Mouse (Mus musculus) monocyte, adult 5-6 weeks (primary cell): ENCODE measurements around the gene Tex45. TPM values are rescaled to one million over a fixed set of nuclear protein-coding genes. Genes with fewer than 3 reads are reported as not detected.
A peak's percentile ranks its signal among the peaks of the same experiment; 100 is the strongest.

Experiments
- ATAC-seq: fragments of 153-309, 156-312 bp; replicated peaks from 2 replicates; pipeline ENCODE4 v1.8.0; 2017; ENCODE audit warnings: mild to moderate bottlenecking; ENCODE audit not compliant: low TSS enrichment, insufficient number of reproducible peaks, severe bottlenecking, poor library complexity, low FRiP score
- total RNA-seq: library from RNA; stranded (forward); fragments of 200-1000, 200-491, 200-594 nt; gene quantifications from 3 replicates; pipeline ENCODE4 v1.2.3, GENCODE M21; 2017

Tex45 gene
- total RNA-seq, 1 experiment from 2014 or later = 0.29 TPM

DNA sequence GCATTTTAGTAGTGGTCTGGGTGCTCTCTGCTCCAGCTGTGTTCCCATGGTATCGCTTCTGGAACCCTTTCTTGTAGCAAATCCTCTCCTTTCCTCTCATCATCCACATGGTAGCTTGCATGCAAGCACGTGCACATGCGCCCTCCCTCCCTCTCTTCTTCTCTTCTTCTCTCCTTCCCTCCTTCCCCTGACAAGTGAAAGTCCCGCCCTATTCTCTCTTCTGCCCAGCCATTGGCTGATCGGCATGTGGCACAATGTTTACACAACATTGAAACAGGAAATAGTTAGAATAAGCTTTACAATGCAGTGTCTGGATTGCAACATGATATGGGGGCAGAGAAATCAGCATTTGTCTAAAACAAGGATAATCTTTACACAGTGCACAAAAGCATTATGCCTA, 10.9 kb downstream of the Tex45 start:
- ATAC-seq = peak; percentile 75

- no peak for ATAC-seq
Observed at GRCm38 (mm10) chr8:3482240-3482740, 11.6 kb downstream of the Tex45 start.

DNA sequence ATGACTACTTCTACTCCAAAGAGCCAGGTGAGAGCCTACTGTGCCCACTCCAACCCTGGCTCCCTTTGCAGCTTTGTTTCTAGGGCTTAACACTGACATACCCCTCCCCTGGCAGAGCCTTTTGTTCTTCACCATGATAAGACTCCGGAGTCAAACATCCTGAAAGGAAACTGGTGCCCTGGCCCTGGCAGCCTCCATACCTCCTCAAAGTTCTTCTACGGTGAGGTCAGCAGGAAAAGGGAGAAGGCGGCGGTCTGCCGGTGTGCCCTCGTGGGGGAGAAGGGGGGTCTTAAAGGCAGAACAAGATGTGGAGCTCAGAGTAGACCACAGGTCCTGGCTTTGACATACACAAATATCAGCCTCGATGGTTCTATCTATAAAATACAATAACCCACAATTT, 12.9 kb downstream of the Tex45 start:
- no peak for ATAC-seq

DNA sequence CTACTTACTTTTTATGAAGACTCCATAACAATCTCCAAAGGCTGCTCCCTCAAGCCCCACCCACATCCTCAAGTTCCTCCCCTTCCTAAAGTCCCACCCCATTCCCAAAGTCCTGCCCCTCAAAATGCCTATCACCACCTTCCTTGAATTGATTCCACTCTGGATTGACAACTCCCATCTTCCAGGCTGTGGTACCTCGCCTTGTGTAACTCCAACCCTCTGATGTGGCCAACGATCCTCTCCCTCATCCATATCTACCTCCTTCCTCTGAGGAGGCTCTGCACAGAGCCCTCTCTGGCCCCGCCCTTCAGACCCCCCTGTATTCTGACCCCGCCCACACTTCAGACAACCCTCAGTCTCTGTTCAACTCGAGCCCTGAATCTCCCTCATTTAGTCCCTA, 14.5 kb downstream of the Tex45 start:
- no peak for ATAC-seq

GRCm38 (mm10) chr8:3492901-3493844, 22.5 kb downstream of the Tex45 start, which contains the start of gene Zfp358:
TSS of gene Zfp358 (plus strand) at chr8:3493138.
- peak; percentile 48 for ATAC-seq

GRCm38 (mm10) chr8:3493845-3494208, 23.2 kb downstream of the Tex45 start:
- ATAC-seq = no peak

DNA sequence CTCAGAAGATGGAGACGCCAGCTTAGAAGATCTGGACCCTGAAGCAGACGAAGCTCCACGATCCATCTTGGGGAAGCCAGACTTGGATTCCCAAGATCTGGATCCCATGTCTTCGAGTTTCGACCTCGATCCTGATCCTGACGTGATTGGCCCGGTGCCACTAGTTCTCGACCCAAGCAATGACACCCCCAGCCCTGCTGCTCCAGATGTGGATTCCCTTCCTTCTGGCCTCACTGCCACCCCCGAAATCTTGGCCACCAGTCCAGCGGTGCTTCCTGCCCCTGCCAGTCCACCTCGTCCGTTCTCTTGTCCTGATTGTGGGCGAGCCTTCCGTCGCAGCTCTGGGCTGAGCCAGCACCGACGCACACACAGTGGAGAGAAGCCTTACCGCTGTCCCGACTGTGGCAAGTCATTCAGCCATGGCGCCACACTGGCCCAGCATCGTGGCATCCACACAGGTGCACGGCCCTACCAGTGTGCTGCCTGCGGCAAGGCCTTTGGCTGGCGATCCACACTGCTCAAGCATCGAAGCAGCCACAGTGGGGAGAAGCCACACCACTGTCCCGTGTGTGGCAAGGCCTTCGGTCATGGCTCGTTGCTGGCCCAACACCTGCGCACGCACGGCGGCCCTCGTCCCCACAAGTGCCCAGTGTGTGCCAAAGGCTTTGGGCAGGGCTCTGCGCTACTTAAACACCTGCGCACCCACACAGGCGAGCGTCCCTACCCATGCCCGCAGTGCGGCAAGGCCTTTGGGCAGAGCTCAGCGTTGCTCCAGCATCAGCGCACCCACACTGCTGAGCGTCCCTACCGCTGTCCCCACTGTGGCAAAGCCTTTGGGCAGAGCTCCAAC, 25.1 kb downstream of the Tex45 start:
- no peak for ATAC-seq

- no peak for ATAC-seq
Observed at GRCm38 (mm10) chr8:3496428-3496748, 25.7 kb downstream of the Tex45 start.

GRCm38 (mm10) chr8:3498583-3498982, 27.9 kb downstream of the Tex45 start:
- ATAC-seq = no peak

GRCm38 (mm10) chr8:3499751-3500150, 29.1 kb downstream of the Tex45 start:
- no peak for ATAC-seq

GRCm38 (mm10) chr8:3500235-3501090, 29.8 kb downstream of the Tex45 start, which contains the start of gene Mcoln1:
TSS of gene Mcoln1 (plus strand) at chr8:3500457.
- peak; percentile 84 for ATAC-seq

- no peak for ATAC-seq
Observed at GRCm38 (mm10) chr8:3502217-3502616, 31.6 kb downstream of the Tex45 start.

GRCm38 (mm10) chr8:3507979-3508754, 37.5 kb downstream of the Tex45 start:
- ATAC-seq = no peak

GRCm38 (mm10) chr8:3514681-3515247, 44.1 kb downstream of the Tex45 start:
- ATAC-seq = no peak

- ATAC-seq = peak; percentile 78
Observed at GRCm38 (mm10) chr8:3515260-3515671, 44.6 kb downstream of the Tex45 start, which contains the start of gene Pnpla6. TSS of gene Pnpla6 (plus strand) at chr8:3515384.

- ATAC-seq = 0 out of 2 replicates have a peak, but pooled peaks have one; percentile 3
Observed at GRCm38 (mm10) chr8:3515771-3516417, 45.2 kb downstream of the Tex45 start.
